Comparison of ENCODE assay signal across 1 mouse cellular context in the genomic region with DNA sequence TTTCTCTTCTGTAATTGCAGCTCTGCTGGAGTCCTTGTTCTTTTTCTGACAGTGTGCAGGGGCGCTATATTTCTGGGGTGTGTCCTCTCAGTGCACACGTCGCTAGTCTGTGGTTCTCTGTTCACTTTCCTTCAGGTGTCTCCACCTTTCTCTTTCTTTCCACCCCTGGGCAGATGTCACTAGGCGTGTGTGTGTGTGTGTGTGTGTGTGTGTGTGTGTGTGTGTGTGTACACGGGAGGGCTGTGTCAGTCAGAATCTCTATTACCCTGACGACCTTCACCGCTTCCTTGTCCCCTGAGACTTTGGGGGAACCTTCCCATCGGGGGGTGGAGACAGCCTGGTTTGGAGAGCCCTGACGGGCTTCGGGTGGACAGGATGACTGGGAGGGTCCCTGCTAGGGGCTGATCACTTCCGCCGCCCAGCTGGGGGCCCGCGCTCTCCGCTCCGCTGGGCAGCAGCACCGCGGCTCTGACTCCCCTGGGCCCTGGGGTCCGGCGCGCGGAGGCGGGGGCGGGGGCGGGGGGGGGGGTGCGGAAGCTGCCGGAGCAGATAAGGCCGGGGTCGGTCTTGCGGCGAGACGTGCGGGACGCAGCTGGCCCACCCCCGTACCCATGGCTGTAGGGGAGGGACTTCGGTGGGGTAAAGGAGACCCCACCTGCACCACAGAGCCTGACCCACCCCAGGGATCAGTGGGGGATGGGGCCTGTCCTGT.
TF ChIP-seq lines count a peak whose summit lies in the region.

No protein-coding gene starts in this region.

TF ChIP-seq in MEL, 35 proteins besides CTCF, POLR2A, EP300 and RAD21:
- no peak for TF ChIP-seq GATA1 (IDR thresholded peaks at IDR 0.05; ENCODE audit: low read depth, low read length)
- TF ChIP-seq POLR2AphosphoS5 (IDR thresholded peaks at IDR 0.05; ENCODE audit: borderline replicate concordance, low read depth, low read length): peak; percentile 71; the same call in 1 of the 2 replicates
